7 mouse cellular contexts compared by ENCODE assay signal in genomic region chr5:138263260-138264206, GRCm38 (mm10). TPM values are rescaled to one million over a fixed set of nuclear protein-coding genes. Genes with fewer than 3 reads are reported as not detected.
DNase-seq lines count a peak whose midpoint lies in the region; ATAC-seq lines count a peak whose summit lies in the region.

TSS of gene BC037034 (minus strand) at chr5:138264033.

- peak within 1 kb of the TSS; percentile 99 for H3K4me2 ChIP-seq in midbrain, embryonic 13.5 days (replicated peaks)

- ATAC-seq in midbrain, embryonic 13.5 days = peak; percentile 89

- H3K27me3 ChIP-seq in limb, embryonic 10.5 days (ENCODE audit: low read depth, poor library complexity, severe bottlenecking) = no peaks in the 10 kb centered on the region
- no peaks in the 10 kb centered on the region for H3K27me3 ChIP-seq in midbrain, embryonic 13.5 days

- under 1% methylated on average over 68 of the region's 71 CpGs for WGBS in limb, embryonic 10.5 days
- WGBS in midbrain, embryonic 13.5 days = under 1% methylated on average over 63 of the region's 71 CpGs

- peaks cover 25% of the 10 kb centered on the region for H3K4me1 ChIP-seq in limb, embryonic 10.5 days
- peaks cover 29% of the 10 kb centered on the region for H3K4me1 ChIP-seq in midbrain, embryonic 13.5 days (replicated peaks)

- no peaks in the 10 kb centered on the region for H3K9me3 ChIP-seq in limb, embryonic 10.5 days (replicated peaks)
- H3K9me3 ChIP-seq in midbrain, embryonic 13.5 days = no peaks in the 10 kb centered on the region

- peak; percentile 89 for DNase-seq in adrenal gland, adult 8-10 months
- peak; percentile 88 for DNase-seq in embryo, embryonic 9.5 days (ENCODE audit: extremely low spot score)
- DNase-seq in gonadal fat pad, adult 2 months (ENCODE audit: low read depth) = peak; percentile 31
- DNase-seq in kidney, adult 11 months = peak; percentile 88
- DNase-seq in limb, embryonic 10.5 days (ENCODE audit: low spot score) = peak; percentile 94
- DNase-seq in spleen, adult 12 weeks (ENCODE audit: low spot score) = peak; percentile 83

- H3K4me3 ChIP-seq in limb, embryonic 10.5 days = peak within 1 kb of the TSS; percentile 74
- H3K4me3 ChIP-seq in midbrain, embryonic 13.5 days (replicated peaks) = peak within 1 kb of the TSS; percentile 77

- peaks cover 57% of the 10 kb centered on the region for H3K36me3 ChIP-seq in limb, embryonic 10.5 days
- peaks cover 47% of the 10 kb centered on the region for H3K36me3 ChIP-seq in midbrain, embryonic 13.5 days

- peak within 1 kb of the TSS; percentile 93 for H3K27ac ChIP-seq in limb, embryonic 10.5 days
- H3K27ac ChIP-seq in midbrain, embryonic 13.5 days = peak within 1 kb of the TSS; percentile 71

- peak within 1 kb of the TSS; percentile 95 for H3K9ac ChIP-seq in midbrain, embryonic 13.5 days (replicated peaks)

RNA-seq across cellular contexts. Expression of gene BC037034, which starts in this region (rescaled TPM):
- 10 to 100 TPM; 22.7 to 48.4 (median 37.4) TPM for total RNA-seq in adrenal gland, adult 8-10 months (2022)
- 74.6 and 89.5 TPM in 2 replicates for polyA plus RNA-seq in gonadal fat pad, adult 2 months (2012; rRNA removed)
- polyA plus RNA-seq in limb, embryonic 10.5 days (2016; fragmentation: Nextera tagmentation; extraction: Ambion mirVana) = 5.4 and 6.3 TPM in 2 replicates
- 12.2 and 15.8 TPM in 2 replicates for polyA plus RNA-seq in midbrain, embryonic 13.5 days (2015; fragmentation: Nextera tagmentation; extraction: Ambion mirVana)

Comparison
In these comparisons a context has a peak if more than half of its experiments do, and no peak if none do; other contexts are left out.
1. Peak in every context shown above with its lines: DNase-seq, ATAC-seq, H3K4me3 ChIP-seq and H3K27ac ChIP-seq.
2. DNase-seq: peak in every context shown above with its lines; median percentile 94 in limb, embryonic 10.5 days; 89 in adrenal gland, adult 8-10 months; 88 in embryo, embryonic 9.5 days; 88 in kidney, adult 11 months; 83 in spleen, adult 12 weeks; 31 in gonadal fat pad, adult 2 months.